Mouse (Mus musculus) bone marrow, adult 2 months (tissue): ENCODE data around the gene Gm527.

Experiments used
- CTCF ChIP-seq: fragments of 200-500 bp; IDR thresholded peaks from 2 replicates; pipeline ENCODE4 v1.5.1; 2011; ENCODE audit warnings: low read length, control low read depth; ENCODE audit not compliant: control insufficient read depth, insufficient read depth
- POLR2A ChIP-seq: fragments of 200-500 bp; IDR thresholded peaks from 2 replicates; pipeline ENCODE4 v1.6.1; 2011; ENCODE audit warnings: low read depth, mild to moderate bottlenecking, control low read depth, low read length, borderline replicate concordance; ENCODE audit not compliant: control insufficient read depth

DNA sequence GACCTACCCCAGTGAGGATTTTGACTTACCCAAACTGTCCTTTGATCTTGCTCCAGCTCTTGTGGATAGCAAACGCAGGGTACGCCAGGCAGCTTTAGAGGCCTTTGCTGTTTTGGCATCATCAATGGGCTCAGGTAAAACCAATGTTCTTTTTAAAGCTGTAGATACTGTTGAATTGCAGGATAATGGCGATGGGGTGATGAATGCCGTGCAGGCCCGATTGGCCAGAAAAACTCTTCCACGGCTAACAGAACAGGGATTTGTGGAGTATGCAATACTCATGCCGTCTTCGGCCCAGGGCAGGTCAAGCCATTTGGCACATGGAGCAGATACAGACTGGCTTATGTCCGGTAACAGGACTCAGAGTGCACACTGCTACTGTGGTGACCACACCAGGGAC, 49.8 kb downstream of the Gm527 start:
- TF ChIP-seq CTCF: no peak
- TF ChIP-seq POLR2A: no peak
